Mouse (Mus musculus) midbrain, embryonic 14.5 days (tissue): ENCODE results near the gene Ttc12. TPM values are rescaled to one million over a fixed set of nuclear protein-coding genes. Genes with fewer than 3 reads are reported as not detected.

ENCODE experiments used
- ATAC-seq: fragments of 200-750 bp; cut with Nextera tagmentation; 2 replicates; pipeline ENCODE4 v1.8.0; 2017; ENCODE audit warnings: moderate number of reproducible peaks, moderate library complexity; ENCODE audit not compliant: low FRiP score, low TSS enrichment
- DNase-seq: peaks from one replicate; pipeline ENCODE4 v3.0.0-alpha.2; 2015
- H3K27ac ChIP-seq: fragments of 300-500 bp; sonication (generic); replicated peaks from 2 replicates; pipeline ENCODE4 v1.5.1; 2014; ENCODE audit warnings: mild to moderate bottlenecking, low read depth, low read length, moderate library complexity
- H3K27me3 ChIP-seq: fragments of 300-500 bp; sonication (generic); 2 replicates; pipeline ENCODE4 v1.6.1; 2014; ENCODE audit warnings: low read length, control low read depth, mixed read lengths; ENCODE audit not compliant: control insufficient read depth, insufficient read depth
- H3K36me3 ChIP-seq: fragments of 300-500 bp; sonication (generic); 2 replicates; pipeline ENCODE4 v1.6.1; 2014; ENCODE audit warnings: low read length, control low read depth; ENCODE audit not compliant: control insufficient read depth, insufficient read depth
- H3K4me1 ChIP-seq: fragments of 300-500 bp; sonication (generic); 2 replicates; pipeline ENCODE4 v1.6.1; 2014; ENCODE audit warnings: mild to moderate bottlenecking, antibody characterized with exemption, low read length, control low read depth; ENCODE audit not compliant: control insufficient read depth, insufficient read depth
- H3K4me2 ChIP-seq: fragments of 300-500 bp; sonication (generic); 2 replicates; pipeline ENCODE4 v1.6.1; 2014; ENCODE audit warnings: mild to moderate bottlenecking, low read length, moderate library complexity
- H3K4me3 ChIP-seq: fragments of 300-500 bp; sonication (generic); replicated peaks from 2 replicates; pipeline ENCODE4 v1.5.1; 2014; ENCODE audit warnings: low read depth, low read length
- H3K9ac ChIP-seq: fragments of 300-500 bp; sonication (generic); replicated peaks from 2 replicates; pipeline ENCODE4 v1.6.1; 2014; ENCODE audit warnings: mild to moderate bottlenecking, low read length, moderate library complexity
- H3K9me3 ChIP-seq: fragments of 300-500 bp; sonication (generic); 2 replicates; pipeline ENCODE4 v1.6.1; 2016; ENCODE audit warnings: low read length, control low read depth, mixed read lengths; ENCODE audit not compliant: control insufficient read depth
- WGBS: fragments of 180-500 bp; shearing (Covaris S2); extraction: QIAGEN DNeasy Blood & Tissue Kit; methylation state at CpG from one replicate; pipeline ENCODE4 v1.1.7; 2014; 5-methylcytosine and 5-hydroxymethylcytosine counted together
- polyA plus RNA-seq: library from polyadenylated mRNA; unstranded; fragments of >200 nt; fragmentation: Nextera tagmentation; extraction: Ambion mirVana; gene quantifications from 2 replicates; pipeline ENCODE4 v1.2.1, GENCODE M21; 2014

The Ttc12 gene
- polyA plus RNA-seq, 1 experiment from 2014 or later: 1.9 TPM

GRCm38 (mm10) chr9:49442621-49443020 lies 43.4 kb downstream of the Ttc12 start:
- no peaks in the 10 kb centered on the region for H3K4me1 ChIP-seq
- H3K4me2 ChIP-seq: no peak overlapping the region
- ATAC-seq: no peak
- no peak overlapping the region for H3K4me3 ChIP-seq
- WGBS: 73% methylated on average over 3 of the region's 3 CpGs
- H3K27ac ChIP-seq: no peak overlapping the region
- no peaks in the 10 kb centered on the region for H3K9me3 ChIP-seq
- no peaks in the 10 kb centered on the region for H3K36me3 ChIP-seq
- H3K27me3 ChIP-seq: no peaks in the 10 kb centered on the region
- no peak for DNase-seq
- no peak overlapping the region for H3K9ac ChIP-seq

GRCm38 (mm10) chr9:49427478-49427877 lies 58.5 kb downstream of the Ttc12 start:
- Histone ChIP-seq H3K4me3 (no peak overlapping the region), H3K27ac (no peak overlapping the region), H3K27me3 (no peaks in the 10 kb centered on the region), H3K9ac (no peak overlapping the region), H3K4me2 (no peak overlapping the region), H3K36me3 (no peaks in the 10 kb centered on the region), H3K9me3 (no peaks in the 10 kb centered on the region), H3K4me1 (no peaks in the 10 kb centered on the region)
- 77% methylated on average over 5 of the region's 5 CpGs for WGBS
- ATAC-seq: no peak
- DNase-seq: no peak

- H3K27me3 ChIP-seq: no peaks in the 10 kb centered on the region
- H3K36me3 ChIP-seq: no peaks in the 10 kb centered on the region
- no peak within 1 kb of the TSS for H3K4me3 ChIP-seq
- ATAC-seq (no peak), DNase-seq (no peak)
- whole genome bisulfite sequencing: 87% methylated on average over 7 of the region's 7 CpGs
- H3K4me2 ChIP-seq: no peak within 1 kb of the TSS
- no peak within 1 kb of the TSS for H3K27ac ChIP-seq
- H3K9ac ChIP-seq: no peak within 1 kb of the TSS
- H3K9me3 ChIP-seq: no peaks in the 10 kb centered on the region
- no peaks in the 10 kb centered on the region for H3K4me1 ChIP-seq
Observed at GRCm38 (mm10) chr9:49426921-49427320, 59.1 kb downstream of the Ttc12 start, which contains the start of gene Ankk1. Ankk1 (minus strand) TSS chr9:49427021.

- 50% methylated on average over 1 of the region's 1 CpGs for WGBS
Observed at GRCm38 (mm10) chr9:49425585-49425984, 60.4 kb downstream of the Ttc12 start.

GRCm38 (mm10) chr9:49423866-49424265 lies 62.2 kb downstream of the Ttc12 start:
- H3K36me3 ChIP-seq: no peaks in the 10 kb centered on the region
- H3K4me3 ChIP-seq: no peak overlapping the region
- no peaks in the 10 kb centered on the region for H3K27me3 ChIP-seq
- no peak overlapping the region for H3K27ac ChIP-seq
- no peaks in the 10 kb centered on the region for H3K9me3 ChIP-seq
- ATAC-seq: no peak
- DNase-seq: no peak
- H3K4me1 ChIP-seq: no peaks in the 10 kb centered on the region
- H3K4me2 ChIP-seq: no peak overlapping the region
- no peak overlapping the region for H3K9ac ChIP-seq
- whole genome bisulfite sequencing: 97% methylated on average over 5 of the region's 5 CpGs

More at GRCm38 (mm10) chr9:49425585-49425984, 60.4 kb downstream of the Ttc12 start:
- Histone ChIP-seq H3K36me3 (no peaks in the 10 kb centered on the region), H3K9me3 (no peaks in the 10 kb centered on the region), H3K4me1 (no peaks in the 10 kb centered on the region), H3K4me3 (no peak overlapping the region), H3K27me3 (no peaks in the 10 kb centered on the region), H3K9ac (no peak overlapping the region), H3K4me2 (no peak overlapping the region), H3K27ac (no peak overlapping the region)
- DNase-seq (no peak), ATAC-seq (no peak)

GRCm38 (mm10) chr9:49410621-49411020 lies 75.4 kb downstream of the Ttc12 start:
- no peak overlapping the region for H3K27ac ChIP-seq
- ATAC-seq (no peak), DNase-seq (no peak)
- WGBS: 85% methylated on average over 5 of the region's 5 CpGs
- no peak overlapping the region for H3K4me2 ChIP-seq
- no peaks in the 10 kb centered on the region for H3K36me3 ChIP-seq
- no peaks in the 10 kb centered on the region for H3K27me3 ChIP-seq
- H3K4me1 ChIP-seq: no peaks in the 10 kb centered on the region
- no peak overlapping the region for H3K9ac ChIP-seq
- H3K9me3 ChIP-seq: no peaks in the 10 kb centered on the region
- no peak overlapping the region for H3K4me3 ChIP-seq

GRCm38 (mm10) chr9:49407028-49407427 lies 79.0 kb downstream of the Ttc12 start:
- no peaks in the 10 kb centered on the region for H3K4me1 ChIP-seq
- DNase-seq (no peak), ATAC-seq (no peak)
- H3K27ac ChIP-seq: no peak overlapping the region
- no peaks in the 10 kb centered on the region for H3K9me3 ChIP-seq
- H3K4me3 ChIP-seq: no peak overlapping the region
- no peak overlapping the region for H3K9ac ChIP-seq
- H3K4me2 ChIP-seq: no peak overlapping the region
- no peaks in the 10 kb centered on the region for H3K27me3 ChIP-seq
- WGBS: 94% methylated on average over 5 of the region's 5 CpGs
- H3K36me3 ChIP-seq: no peaks in the 10 kb centered on the region

GRCm38 (mm10) chr9:49403711-49404110 lies 82.3 kb downstream of the Ttc12 start:
- ATAC-seq: no peak
- Histone ChIP-seq H3K4me1 (no peaks in the 10 kb centered on the region), H3K36me3 (no peaks in the 10 kb centered on the region), H3K4me2 (no peak overlapping the region), H3K9me3 (no peaks in the 10 kb centered on the region), H3K27me3 (no peaks in the 10 kb centered on the region), H3K27ac (no peak overlapping the region), H3K4me3 (no peak overlapping the region), H3K9ac (no peak overlapping the region)
- no peak for DNase-seq
- WGBS: 83% methylated on average over 2 of the region's 2 CpGs

GRCm38 (mm10) chr9:49396006-49396405 lies 90.0 kb downstream of the Ttc12 start:
- no peak for DNase-seq
- Histone ChIP-seq H3K9ac (no peak overlapping the region), H3K4me2 (no peak overlapping the region), H3K27ac (no peak overlapping the region), H3K9me3 (no peaks in the 10 kb centered on the region), H3K4me3 (no peak overlapping the region), H3K4me1 (no peaks in the 10 kb centered on the region), H3K36me3 (no peaks in the 10 kb centered on the region), H3K27me3 (no peaks in the 10 kb centered on the region)
- no peak for ATAC-seq
